ENCODE assay signal across 25 mouse cellular contexts in the genomic region with DNA sequence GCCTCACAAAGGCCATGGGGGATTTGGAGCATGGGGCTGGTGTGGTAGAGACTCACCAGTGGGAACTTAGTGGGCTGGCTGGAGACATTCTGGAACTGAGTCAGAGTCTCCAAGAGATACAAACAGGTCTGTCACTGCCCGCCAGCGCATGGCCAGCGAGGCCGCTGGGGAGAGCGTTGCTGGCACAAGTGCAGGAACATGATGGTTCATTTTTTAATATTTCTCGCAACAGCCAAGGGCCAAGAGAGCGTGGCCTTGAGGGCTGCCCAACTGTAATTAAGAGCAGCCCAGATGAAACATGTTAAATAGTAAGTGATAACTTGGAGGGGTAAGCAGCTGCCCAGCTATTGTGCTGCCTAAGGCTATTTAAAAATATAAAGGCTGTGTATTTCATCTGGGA. TPM values are rescaled to one million over a fixed set of nuclear protein-coding genes. Genes with fewer than 3 reads are reported as not detected.
A peak's percentile ranks its signal among the peaks of the same experiment; 100 is the strongest.
DNase-seq lines count a peak whose midpoint lies in the region; ATAC-seq and TF ChIP-seq lines count a peak whose summit lies in the region.
"Had no signal": no experiment of that assay in that cellular context is flagged by ENCODE, and none has a peak within 500 bp of the region (broad histone marks: within the 10 kb centered on the region; RNA-seq: fewer than 3 reads in every experiment).

No protein-coding gene starts in this region.

- no peak overlapping the region for H3K4me3 ChIP-seq in lung, postnatal 0 days (ENCODE audit: low read depth, low read length)
- H3K4me3 ChIP-seq: heart, embryonic 12.5 days; limb, embryonic 10.5 days; liver, embryonic 15.5 days; midbrain, embryonic 10.5 days; myocyte had no signal

- H3K36me3 ChIP-seq in lung, postnatal 0 days (ENCODE audit: insufficient read depth, low read length), result peaks cover 59% of the 10 kb centered on the region

- no peak overlapping the region for H3K27ac ChIP-seq in lung, postnatal 0 days (ENCODE audit: low read length)
- H3K27ac ChIP-seq: hindbrain, postnatal 0 days; limb, embryonic 10.5 days; liver, embryonic 15.5 days; midbrain, embryonic 10.5 days had no signal

- no peak overlapping the region for H3K4me2 ChIP-seq in lung, postnatal 0 days (replicated peaks; ENCODE audit: low read depth, low read length)
- H3K4me2 ChIP-seq: heart, embryonic 12.5 days; liver, embryonic 15.5 days had no signal

- H3K9ac ChIP-seq in lung, postnatal 0 days (replicated peaks; ENCODE audit: low read depth), result no peak overlapping the region
- H3K9ac ChIP-seq: heart, embryonic 12.5 days; liver, embryonic 15.5 days had no signal

- no peaks in the 10 kb centered on the region for H3K27me3 ChIP-seq in lung, postnatal 0 days (replicated peaks; ENCODE audit: insufficient read depth, low read length)
- H3K27me3 ChIP-seq: heart, embryonic 12.5 days; liver, embryonic 15.5 days had no signal

- WGBS in lung, postnatal 0 days, result 65% methylated on average over 7 of the region's 7 CpGs

- no peaks in the 10 kb centered on the region for H3K4me1 ChIP-seq in lung, postnatal 0 days (ENCODE audit: insufficient read depth, low read depth, low read length)
- H3K4me1 ChIP-seq: heart, embryonic 12.5 days; limb, embryonic 10.5 days; liver, embryonic 15.5 days; midbrain, embryonic 10.5 days had no signal

- TF ChIP-seq CTCF in lung, postnatal 0 days (IDR thresholded peaks at IDR 0.05), result no peak

- no peak for TF ChIP-seq EP300 in lung, postnatal 0 days (IDR thresholded peaks at IDR 0.05)

- H3K9me3 ChIP-seq in lung, postnatal 0 days (ENCODE audit: low read length), result no peaks in the 10 kb centered on the region
- H3K9me3 ChIP-seq: heart, embryonic 12.5 days; limb, embryonic 10.5 days; liver, embryonic 15.5 days; midbrain, embryonic 10.5 days had no signal

- peak; percentile 63 for DNase-seq in ovary, adult 18-20 months (ENCODE audit: low spot score)
- DNase-seq in ovary, postnatal 14 days (ENCODE audit: low spot score), result no peak
- peak; percentile 80 for DNase-seq in adrenal gland, adult 8-10 months
- DNase-seq in lung, postnatal 0 days (ENCODE audit: low spot score), result peak; percentile 32
- DNase-seq in testis, postnatal 10 days (ENCODE audit: low spot score), result peak; percentile 64
- DNase-seq in right cerebral cortex, postnatal 14 days, result no peak
- DNase-seq in layer of hippocampus, postnatal 25 days (ENCODE audit: extremely low spot score in 1 of 2, low spot score in 1 of 2), result no peak
- DNase-seq in thymus, postnatal 10 days (ENCODE audit: low spot score in 2 of 2), result no peak
- DNase-seq: cerebellum, adult 2 months; cerebellum, postnatal 36 days; heart, postnatal 10 days; kidney, adult 18-20 months; kidney, postnatal 4 days; layer of hippocampus, adult 9-11 months; liver; thymus, adult 2 months had no signal

- ATAC-seq in lung, postnatal 0 days, result peak; percentile 85
- ATAC-seq: CD4-positive, CD25-positive, alpha-beta regulatory T cell, adult 4 months; forebrain, embryonic 14.5 days; hindbrain, postnatal 0 days; midbrain, embryonic 16.5 days had no signal

RNA-seq across cellular contexts. Expression of a gene that starts 38.4 kb away (rescaled TPM):
- 10 to 100 TPM; 39.9 to 69.3 (median 52.3) TPM for total RNA-seq in adrenal gland, adult 8-10 months (2022)
- 37.7 TPM in 2 replicates for polyA plus RNA-seq in lung, postnatal 0 days (2015; fragmentation: Nextera tagmentation; extraction: Ambion mirVana)
- total RNA-seq in layer of hippocampus, postnatal 25 days (2021), result 10 to 100 TPM; 28.4 to 30.9 TPM

RNA-seq across cellular contexts. Expression of a gene that starts 38.4 kb away (rescaled TPM):
- 100 to 1,000 TPM; 109 to 161 (median 148) TPM for total RNA-seq in adrenal gland, adult 8-10 months (2022)
- 13.2 and 14.0 TPM in 2 replicates for polyA plus RNA-seq in lung, postnatal 0 days (2015; fragmentation: Nextera tagmentation; extraction: Ambion mirVana)
- 100 to 1,000 TPM; 112 to 117 TPM for total RNA-seq in layer of hippocampus, postnatal 25 days (2021)

Comparison
In these comparisons a context has a peak if more than half of its experiments do, and no peak if none do; other contexts are left out.
1. DNase-seq: peak in ovary, adult 18-20 months (single experiment), adrenal gland, adult 8-10 months (single experiment), lung, postnatal 0 days (single experiment) and testis, postnatal 10 days (single experiment); none in ovary, postnatal 14 days (single experiment), right cerebral cortex, postnatal 14 days (single experiment), layer of hippocampus, postnatal 25 days (0 of 2) and thymus, postnatal 10 days (0 of 2).